Mouse (Mus musculus) heart, embryonic 15.5 days (tissue): ENCODE measurements around the gene Pcgf2. TPM values are rescaled to one million over a fixed set of nuclear protein-coding genes. Genes with fewer than 3 reads are reported as not detected.

ENCODE experiments used
- ATAC-seq: fragments of 200-750 bp; cut with Nextera tagmentation; replicated peaks from 2 replicates; pipeline ENCODE4 v1.8.0; 2017; ENCODE audit warnings: low read depth, moderate TSS enrichment; ENCODE audit not compliant: insufficient number of reproducible peaks, insufficient read depth, low FRiP score
- H3K27ac ChIP-seq: fragments of 300-500 bp; sonication (generic); 2 replicates; pipeline ENCODE4 v1.5.1; 2015; ENCODE audit warnings: mild to moderate bottlenecking, inconsistent platforms
- H3K27me3 ChIP-seq: fragments of 300-500 bp; sonication (generic); 2 replicates; pipeline ENCODE4 v1.6.1; 2015; ENCODE audit warnings: inconsistent platforms
- H3K36me3 ChIP-seq: fragments of 300-500 bp; sonication (generic); 2 replicates; pipeline ENCODE4 v1.6.1; 2015; ENCODE audit warnings: mild to moderate bottlenecking, inconsistent platforms
- H3K4me1 ChIP-seq: fragments of 300-500 bp; sonication (generic); replicated peaks from 2 replicates; pipeline ENCODE4 v1.6.1; 2015; ENCODE audit warnings: inconsistent platforms
- H3K4me2 ChIP-seq: fragments of 300-500 bp; sonication (generic); 2 replicates; pipeline ENCODE4 v1.6.1; 2015; ENCODE audit warnings: inconsistent platforms, mild to moderate bottlenecking, moderate library complexity
- H3K4me3 ChIP-seq: fragments of 300-500 bp; sonication (generic); 2 replicates; pipeline ENCODE4 v1.5.1; 2015; ENCODE audit warnings: mild to moderate bottlenecking, inconsistent platforms
- H3K9ac ChIP-seq: fragments of 300-500 bp; sonication (generic); 2 replicates; pipeline ENCODE4 v1.6.1; 2015; ENCODE audit warnings: mild to moderate bottlenecking, inconsistent platforms
- H3K9me3 ChIP-seq: fragments of 300-500 bp; sonication (generic); replicated peaks from 2 replicates; pipeline ENCODE4 v1.6.1; 2016; ENCODE audit warnings: inconsistent platforms
- WGBS: fragments of 180-500 bp; shearing (Covaris S2); methylation state at CpG from one replicate; pipeline ENCODE4 v1.1.7; 2015; ENCODE audit warnings: mixed read lengths; 5-methylcytosine and 5-hydroxymethylcytosine counted together
- microRNA-seq: library from miRNA; unstranded; fragments of <30 nt; microRNA quantifications from one replicate; pipeline ENCODE4, GENCODE M21; 2016
- polyA plus RNA-seq: library from polyadenylated mRNA; unstranded; fragments of >200 nt; fragmentation: Nextera tagmentation; extraction: Ambion mirVana; gene quantifications from 2 replicates; pipeline ENCODE4 v1.2.1, GENCODE M21; 2015

Gene Pcgf2
- polyA plus RNA-seq, 1 experiment from 2014 or later, result 10.9 TPM

DNA sequence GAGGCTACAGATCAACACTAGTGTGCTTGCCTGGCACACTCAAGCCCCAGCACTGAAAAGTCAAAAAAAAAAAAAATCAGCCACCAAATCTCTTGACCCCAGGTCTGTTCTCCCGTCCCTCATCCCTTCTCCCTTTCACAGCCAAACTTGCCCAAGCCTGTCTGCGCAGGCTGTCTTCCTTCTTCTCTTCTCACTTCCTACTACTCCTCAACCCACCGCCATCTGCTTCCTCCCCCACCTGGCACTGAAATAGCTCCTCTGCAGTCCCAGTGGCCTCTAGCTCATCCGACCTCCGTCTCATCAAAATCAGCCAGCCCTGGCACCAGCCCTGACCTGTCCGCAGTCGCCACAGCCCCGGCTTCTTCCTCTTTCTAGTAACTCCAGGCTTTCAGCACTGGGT lies 58.6 kb downstream of the Pcgf2 start:
- no peak overlapping the region for H3K4me2 ChIP-seq
- no peak for ATAC-seq
- no peaks in the 10 kb centered on the region for H3K9me3 ChIP-seq
- WGBS, result 36% methylated on average over 8 of the region's 8 CpGs
- 0 out of 2 replicates have a peak, but pooled peaks cover 2% of the 10 kb centered on the region for H3K27me3 ChIP-seq
- H3K4me1 ChIP-seq, result no peaks in the 10 kb centered on the region
- no peak overlapping the region for H3K9ac ChIP-seq
- no peaks in the 10 kb centered on the region for H3K36me3 ChIP-seq
- H3K4me3 ChIP-seq, result no peak overlapping the region
- H3K27ac ChIP-seq, result no peak overlapping the region

Small RNA genes within 50 kb of the gene (microRNA-seq; reads per million reads assigned to microRNA genes)
- not detected for gene Gm24158
- not detected for gene Mir6927
- gene Mir8102, result 0.63 reads per million

Other genes starting within 250 kb of the Pcgf2 start
- 0.78 and 1.0 TPM in 2 replicates for gene 4933428G20Rik, start 200.2 kb downstream of the Pcgf2 start, polyA plus RNA-seq
- gene Srcin1, start 124.3 kb downstream of the Pcgf2 start, polyA plus RNA-seq, result 0.06 and 0.15 TPM in 2 replicates
- 0.71 and 1.1 TPM in 2 replicates for gene Epop, start 70.8 kb downstream of the Pcgf2 start, polyA plus RNA-seq
- 2.2 and 2.3 TPM in 2 replicates for gene Mllt6, start 37.1 kb downstream of the Pcgf2 start, polyA plus RNA-seq
- 60.7 and 69.4 TPM in 2 replicates for gene Cisd3, start 14.7 kb downstream of the Pcgf2 start, polyA plus RNA-seq
- 337 and 364 TPM in 2 replicates for gene Psmb3, start 2.9 kb upstream of the Pcgf2 start, polyA plus RNA-seq
- gene Pip4k2b, start 44.2 kb upstream of the Pcgf2 start, polyA plus RNA-seq, result 0.82 and 0.95 TPM in 2 replicates
- gene Cwc25, start 66.1 kb upstream of the Pcgf2 start, polyA plus RNA-seq, result 9.5 and 10.5 TPM in 2 replicates
- gene 1700001P01Rik, start 75.4 kb upstream of the Pcgf2 start, polyA plus RNA-seq, result 0.21 and 0.32 TPM in 2 replicates
- 286 and 399 TPM in 2 replicates for gene Rpl23, start 81.9 kb upstream of the Pcgf2 start, polyA plus RNA-seq
- 40.3 and 65.5 TPM in 2 replicates for gene Lasp1, start 98.5 kb upstream of the Pcgf2 start, polyA plus RNA-seq
- 2.9 and 3.4 TPM in 2 replicates for gene B230217C12Rik, start 140.3 kb upstream of the Pcgf2 start, polyA plus RNA-seq
- gene Fbxo47, start 183.7 kb upstream of the Pcgf2 start, polyA plus RNA-seq, result 0.72 and 0.82 TPM in 2 replicates